Mouse (Mus musculus) midbrain, embryonic 15.5 days (tissue): Measurements from ENCODE around the gene Add3. TPM values are rescaled to one million over a fixed set of nuclear protein-coding genes. Genes with fewer than 3 reads are reported as not detected.

Experiments
- ATAC-seq: fragments of 200-750 bp; cut with Nextera tagmentation; replicated peaks from 2 replicates; pipeline ENCODE4 v1.8.0; 2017; ENCODE audit warnings: moderate TSS enrichment
- H3K27ac ChIP-seq: fragments of 300-500 bp; sonication (generic); 2 replicates; pipeline ENCODE4 v1.5.1; 2015; ENCODE audit warnings: mild to moderate bottlenecking, inconsistent platforms
- H3K27me3 ChIP-seq: fragments of 300-500 bp; sonication (generic); replicated peaks from 2 replicates; pipeline ENCODE4 v1.6.1; 2015; ENCODE audit warnings: inconsistent platforms
- H3K36me3 ChIP-seq: fragments of 300-500 bp; sonication (generic); replicated peaks from 2 replicates; pipeline ENCODE4 v1.6.1; 2015; ENCODE audit warnings: inconsistent platforms
- H3K4me1 ChIP-seq: fragments of 300-500 bp; sonication (generic); 2 replicates; pipeline ENCODE4 v1.6.1; 2015; ENCODE audit warnings: inconsistent platforms
- H3K4me2 ChIP-seq: fragments of 300-500 bp; sonication (generic); 2 replicates; pipeline ENCODE4 v1.6.1; 2015; ENCODE audit warnings: inconsistent platforms, mild to moderate bottlenecking, moderate library complexity
- H3K4me3 ChIP-seq: fragments of 300-500 bp; sonication (generic); 2 replicates; pipeline ENCODE4 v1.5.1; 2015; ENCODE audit warnings: mild to moderate bottlenecking, inconsistent platforms
- H3K9ac ChIP-seq: fragments of 300-500 bp; sonication (generic); 2 replicates; pipeline ENCODE4 v1.6.1; 2015; ENCODE audit warnings: mild to moderate bottlenecking, inconsistent platforms
- H3K9me3 ChIP-seq: fragments of 300-500 bp; sonication (generic); 2 replicates; pipeline ENCODE4 v1.6.1; 2016; ENCODE audit warnings: inconsistent platforms
- WGBS: fragments of 180-500 bp; shearing (Covaris S2); methylation state at CpG from one replicate; pipeline ENCODE4 v1.1.7; 2015; ENCODE audit warnings: mixed read lengths; 5-methylcytosine and 5-hydroxymethylcytosine counted together
- polyA plus RNA-seq: library from polyadenylated mRNA; unstranded; fragments of >200 nt; fragmentation: Nextera tagmentation; extraction: Ambion mirVana; gene quantifications from 2 replicates; pipeline ENCODE4 v1.2.1, GENCODE M21; 2015

Add3 gene
- 30.2 and 33.6 TPM in 2 replicates for polyA plus RNA-seq

- Histone ChIP-seq H3K4me3 (peak within 1 kb of the TSS; percentile 79), H3K4me2 (peak within 1 kb of the TSS; percentile 97), H3K27ac (peak within 1 kb of the TSS; percentile 83), H3K27me3 (peaks cover 8% of the 10 kb centered on the region; the same call in 1 of the 2 replicates), H3K9ac (peak within 1 kb of the TSS; percentile 68), H3K4me1 (peaks cover 30% of the 10 kb centered on the region), H3K36me3 (no peaks in the 10 kb centered on the region), H3K9me3 (no peaks in the 10 kb centered on the region)
- ATAC-seq, result no peak
- 7% methylated on average over 23 of the region's 24 CpGs for WGBS
Measured at GRCm38 (mm10) chr19:53140044-53140803, at the start of gene Add3. Add3 (plus strand) TSS chr19:53140443.

- Histone ChIP-seq H3K9ac (no peak overlapping the region), H3K4me2 (no peak overlapping the region), H3K9me3 (no peaks in the 10 kb centered on the region), H3K27me3 (no peaks in the 10 kb centered on the region), H3K4me3 (no peak overlapping the region), H3K27ac (no peak overlapping the region), H3K36me3 (no peaks in the 10 kb centered on the region), H3K4me1 (peaks cover 12% of the 10 kb centered on the region; the same call in 1 of the 2 replicates)
- WGBS, result 85% methylated on average over 5 of the region's 5 CpGs
- ATAC-seq, result no peak
Measured at GRCm38 (mm10) chr19:53090677-53091076, 49.6 kb upstream of the Add3 start.

DNA sequence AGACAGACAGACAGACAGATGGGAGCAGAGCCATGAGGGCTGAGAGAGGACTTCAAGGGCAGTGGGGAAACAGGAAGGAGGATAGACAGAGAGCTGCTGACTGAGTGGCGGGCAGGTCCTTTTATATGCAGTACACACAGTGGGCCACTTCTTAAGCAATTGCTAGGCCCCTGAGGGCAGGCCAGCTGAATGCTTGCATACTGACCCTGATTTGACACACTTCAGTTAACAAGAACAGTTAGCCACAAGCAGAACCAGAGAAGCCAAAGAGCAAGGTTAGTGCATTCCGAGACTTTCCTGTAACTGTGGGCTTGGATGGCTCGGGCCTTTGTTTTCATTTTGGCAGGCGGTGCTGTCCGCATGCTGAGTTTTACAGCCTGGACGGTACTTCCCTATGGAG lies 48.0 kb upstream of the Add3 start:
- H3K4me3 ChIP-seq, result no peak overlapping the region
- no peak overlapping the region for H3K27ac ChIP-seq
- no peaks in the 10 kb centered on the region for H3K9me3 ChIP-seq
- no peak for ATAC-seq
- WGBS, result 64% methylated on average over 6 of the region's 6 CpGs
- H3K4me2 ChIP-seq, result no peak overlapping the region
- H3K27me3 ChIP-seq, result no peaks in the 10 kb centered on the region
- H3K9ac ChIP-seq, result no peak overlapping the region
- H3K36me3 ChIP-seq, result no peaks in the 10 kb centered on the region
- peaks cover 12% of the 10 kb centered on the region; the same call in 1 of the 2 replicates for H3K4me1 ChIP-seq

- no peaks in the 10 kb centered on the region for H3K36me3 ChIP-seq
- H3K4me2 ChIP-seq, result no peak overlapping the region
- H3K9ac ChIP-seq, result no peak overlapping the region
- H3K27me3 ChIP-seq, result no peaks in the 10 kb centered on the region
- 0 out of 2 replicates have a peak, but pooled peaks cover 7% of the 10 kb centered on the region for H3K4me1 ChIP-seq
- H3K9me3 ChIP-seq, result no peaks in the 10 kb centered on the region
- no peak overlapping the region for H3K27ac ChIP-seq
- 93% methylated on average over 3 of the region's 3 CpGs for WGBS
- H3K4me3 ChIP-seq, result no peak overlapping the region
- no peak for ATAC-seq
Measured at GRCm38 (mm10) chr19:53093294-53093693, 46.9 kb upstream of the Add3 start.

GRCm38 (mm10) chr19:53094684-53095083 lies 45.6 kb upstream of the Add3 start:
- Histone ChIP-seq H3K4me3 (no peak overlapping the region), H3K9me3 (no peaks in the 10 kb centered on the region), H3K27ac (no peak overlapping the region), H3K36me3 (no peaks in the 10 kb centered on the region), H3K4me1 (0 out of 2 replicates have a peak, but pooled peaks cover 7% of the 10 kb centered on the region), H3K4me2 (no peak overlapping the region), H3K27me3 (no peaks in the 10 kb centered on the region), H3K9ac (no peak overlapping the region)
- WGBS, result 93% methylated on average over 4 of the region's 4 CpGs
- no peak for ATAC-seq

- Histone ChIP-seq H3K4me3 (no peak overlapping the region), H3K9ac (no peak overlapping the region), H3K4me1 (peaks cover 6% of the 10 kb centered on the region; the same call in 1 of the 2 replicates), H3K36me3 (no peaks in the 10 kb centered on the region), H3K4me2 (no peak overlapping the region), H3K27me3 (no peaks in the 10 kb centered on the region), H3K27ac (peak overlapping the region; percentile 42), H3K9me3 (no peaks in the 10 kb centered on the region)
- no peak for ATAC-seq
- 65% methylated on average over 12 of the region's 12 CpGs for WGBS
Measured at GRCm38 (mm10) chr19:53101374-53102300, 38.6 kb upstream of the Add3 start.

GRCm38 (mm10) chr19:53105374-53106090 lies 34.7 kb upstream of the Add3 start:
- Histone ChIP-seq H3K27ac (no peak overlapping the region), H3K9ac (no peak overlapping the region), H3K4me2 (no peak overlapping the region), H3K4me3 (no peak overlapping the region), H3K9me3 (no peaks in the 10 kb centered on the region), H3K27me3 (no peaks in the 10 kb centered on the region), H3K4me1 (peaks cover 6% of the 10 kb centered on the region; the same call in 1 of the 2 replicates), H3K36me3 (no peaks in the 10 kb centered on the region)
- ATAC-seq, result no peak
- WGBS, result 48% methylated on average over 26 of the region's 26 CpGs

GRCm38 (mm10) chr19:53106952-53107351 lies 33.3 kb upstream of the Add3 start:
- Histone ChIP-seq H3K4me2 (no peak overlapping the region), H3K27me3 (no peaks in the 10 kb centered on the region), H3K4me3 (no peak overlapping the region), H3K27ac (no peak overlapping the region), H3K9me3 (no peaks in the 10 kb centered on the region), H3K9ac (no peak overlapping the region), H3K36me3 (no peaks in the 10 kb centered on the region), H3K4me1 (peaks cover 4% of the 10 kb centered on the region)
- no peak for ATAC-seq
- WGBS, result 87% methylated on average over 7 of the region's 7 CpGs

DNA sequence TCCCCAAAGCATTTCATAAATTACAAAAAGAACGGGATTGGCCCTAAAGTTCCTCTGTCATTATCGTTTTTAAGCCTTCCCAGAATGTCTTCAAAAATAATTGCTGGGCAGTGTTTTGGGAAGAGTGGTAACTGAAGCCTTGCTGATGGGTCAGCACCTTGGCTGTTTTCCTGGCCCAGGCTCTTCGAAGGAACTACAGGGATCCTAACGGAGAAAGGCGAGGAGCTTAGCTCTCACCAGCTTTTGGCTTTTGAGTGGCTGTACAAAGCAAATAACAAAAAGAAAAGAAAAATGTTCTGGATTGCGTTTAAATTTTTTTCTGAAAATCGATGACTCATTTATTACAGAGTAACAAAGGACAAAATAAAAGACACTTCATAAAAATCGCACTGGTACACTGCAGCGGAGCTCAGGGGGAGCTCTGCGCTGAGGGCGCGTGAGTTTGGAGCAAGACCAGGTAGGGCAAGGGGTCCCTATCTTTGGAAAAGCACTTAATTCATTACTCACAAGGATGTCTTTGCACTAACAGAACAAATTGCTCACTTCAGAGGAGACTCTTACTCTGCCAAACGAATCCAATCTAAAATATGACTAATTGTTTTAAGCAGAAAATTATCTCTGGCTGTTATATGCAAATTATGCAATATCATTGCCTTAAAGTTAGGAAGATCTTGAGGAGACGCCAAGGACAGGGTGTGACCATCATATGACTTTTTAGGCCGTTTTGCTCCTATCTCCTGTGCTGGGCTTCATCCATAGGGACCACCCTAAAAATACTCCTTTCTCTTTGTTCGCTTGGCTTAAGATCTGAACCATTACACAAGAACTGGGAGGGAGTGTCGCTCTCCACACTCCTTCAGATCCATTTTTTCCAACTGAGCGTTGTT lies 32.6 kb upstream of the Add3 start:
- Histone ChIP-seq H3K27me3 (no peaks in the 10 kb centered on the region), H3K4me2 (no peak overlapping the region), H3K4me1 (peaks cover 5% of the 10 kb centered on the region; the same call in 1 of the 2 replicates), H3K4me3 (no peak overlapping the region), H3K9me3 (no peaks in the 10 kb centered on the region), H3K27ac (no peak overlapping the region), H3K36me3 (no peaks in the 10 kb centered on the region), H3K9ac (no peak overlapping the region)
- 85% methylated on average over 18 of the region's 18 CpGs for WGBS
- no peak for ATAC-seq

GRCm38 (mm10) chr19:53111996-53112590 lies 28.1 kb upstream of the Add3 start:
- no peak overlapping the region for H3K4me3 ChIP-seq
- no peak overlapping the region for H3K27ac ChIP-seq
- peaks cover 5% of the 10 kb centered on the region; the same call in 1 of the 2 replicates for H3K4me1 ChIP-seq
- no peak for ATAC-seq
- no peak overlapping the region for H3K9ac ChIP-seq
- H3K36me3 ChIP-seq, result no peaks in the 10 kb centered on the region
- no peak overlapping the region for H3K4me2 ChIP-seq
- no peaks in the 10 kb centered on the region for H3K27me3 ChIP-seq
- no peaks in the 10 kb centered on the region; the same call in 1 of the 2 replicates for H3K9me3 ChIP-seq
- WGBS, result 58% methylated on average over 7 of the region's 7 CpGs
